Mouse (Mus musculus): ENCODE results near the gene Ptk7.

- TF ChIP-seq CTCF (IDR thresholded peaks at IDR 0.05; ENCODE audit: extremely low read depth, insufficient read depth, low read length) (no peak), POLR2A (IDR thresholded peaks at IDR 0.05; ENCODE audit: extremely low read depth, insufficient read depth, low read length) (no peak)
These were observed 20.5 kb upstream of the Ptk7 start for GRCm38 (mm10) chr17:46649811-46650210.
